Mouse (Mus musculus): Measurements from ENCODE around the gene P2rx3. TPM values are rescaled to one million over a fixed set of nuclear protein-coding genes. Genes with fewer than 3 reads are reported as not detected.
A peak's percentile ranks its signal among the peaks of the same experiment; 100 is the strongest.

P2rx3 gene
- total and polyA plus RNA-seq, 3 experiments: 0.05 to 0.60 TPM; not detected in 1

DNA sequence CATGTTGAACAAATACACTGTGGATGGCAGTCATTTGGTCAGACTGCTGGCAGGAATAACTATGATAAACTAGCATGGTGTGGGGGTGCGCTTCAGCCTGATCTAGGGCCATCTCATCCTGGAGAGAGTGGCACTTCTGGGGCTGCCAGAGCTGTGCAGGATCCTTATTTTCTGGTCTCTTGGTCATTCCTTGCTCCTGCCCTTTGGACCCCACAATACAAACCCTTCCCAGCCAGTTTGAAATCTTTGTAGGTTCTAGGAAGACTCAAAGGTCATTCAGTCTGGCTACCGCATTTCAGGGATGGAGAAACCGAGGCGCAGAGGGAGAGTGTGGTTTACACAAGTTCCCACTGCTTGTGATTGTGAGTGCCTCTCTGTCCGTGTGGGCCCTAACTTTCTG is 29.7 kb upstream of the P2rx3 start:
- DNase-seq (ENCODE audit: low spot score) (no peak), ATAC-seq (ENCODE audit: extremely low read depth, insufficient number of reproducible peaks, low FRiP score, poor library complexity, severe bottlenecking) (no peak)
- Histone ChIP-seq H3K36me3 (replicated peaks) (peaks cover 2% of the 10 kb centered on the region), H3K4me3 (ENCODE audit: low read depth, low read length) (no peak overlapping the region), H3K4me1 (ENCODE audit: insufficient read depth, low read depth, low read length) (no peaks in the 10 kb centered on the region), H3K27me3 (ENCODE audit: insufficient read depth, low read length) (peaks cover 19% of the 10 kb centered on the region), H3K9me3 (replicated peaks) (no peaks in the 10 kb centered on the region)
- TF ChIP-seq GATA2 (IDR thresholded peaks at IDR 0.05; ENCODE audit: borderline replicate concordance, low read depth, low read length) (no peak), TAL1 (conservative IDR thresholded peaks at IDR 0.05; ENCODE audit: low read depth, low read length) (no peak), CTCF (IDR thresholded peaks at IDR 0.05; ENCODE audit: low read depth, low read length) (no peak), POLR2AphosphoS5 (IDR thresholded peaks at IDR 0.05; ENCODE audit: insufficient replicate concordance, low read depth, low read length) (no peak), GATA1 (IDR thresholded peaks at IDR 0.05; ENCODE audit: borderline replicate concordance, low read length) (no peak)

DNA sequence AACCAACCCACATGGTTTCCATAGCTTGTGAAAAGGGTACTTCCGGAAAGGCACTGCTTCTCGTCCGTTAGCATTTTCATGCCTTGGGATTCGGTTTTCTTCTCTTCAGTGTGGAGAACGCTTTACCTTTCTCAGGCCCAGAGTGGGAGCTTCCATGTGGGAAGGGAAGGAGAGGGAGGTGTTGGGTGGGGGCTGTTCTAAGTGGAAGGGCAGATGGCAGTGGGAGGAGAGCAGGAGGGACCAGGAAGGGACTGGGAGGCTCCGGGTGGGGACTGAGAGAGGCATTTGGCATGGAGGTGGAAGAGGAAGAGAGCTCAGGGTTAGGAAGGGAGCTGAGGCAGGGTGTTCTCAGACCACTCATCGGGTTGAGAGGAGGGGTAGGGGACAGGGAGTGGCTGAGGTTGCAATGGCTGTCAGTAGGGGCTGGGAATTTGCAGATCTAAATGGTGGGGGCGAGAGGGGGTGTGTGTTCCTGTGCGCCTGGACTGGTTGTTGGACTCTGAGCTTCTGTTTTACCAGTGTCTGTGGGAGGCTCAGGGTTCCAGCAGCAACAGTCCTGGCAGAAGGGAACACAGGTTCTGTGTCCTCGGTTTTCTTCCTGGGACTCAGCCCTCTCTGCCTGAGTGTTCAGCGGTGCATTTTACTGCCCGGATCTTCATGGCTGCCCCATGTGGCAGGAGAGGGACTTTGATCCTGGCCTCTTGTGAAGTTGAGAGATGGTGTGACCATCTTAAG is 28.0 kb upstream of the P2rx3 start:
- ATAC-seq (ENCODE audit: extremely low read depth, insufficient number of reproducible peaks, low FRiP score, poor library complexity, severe bottlenecking) (no peak), DNase-seq (ENCODE audit: low spot score) (no peak)
- no peak overlapping the region for H3K4me3 ChIP-seq (ENCODE audit: low read depth, low read length)
- TF ChIP-seq GATA2 (IDR thresholded peaks at IDR 0.05; ENCODE audit: borderline replicate concordance, low read depth, low read length) (no peak), TAL1 (conservative IDR thresholded peaks at IDR 0.05; ENCODE audit: low read depth, low read length) (no peak), CTCF (IDR thresholded peaks at IDR 0.05; ENCODE audit: low read depth, low read length) (no peak), GATA1 (IDR thresholded peaks at IDR 0.05; ENCODE audit: borderline replicate concordance, low read length) (no peak), POLR2AphosphoS5 (IDR thresholded peaks at IDR 0.05; ENCODE audit: insufficient replicate concordance, low read depth, low read length) (no peak)
- H3K4me1 ChIP-seq (ENCODE audit: insufficient read depth, low read depth, low read length): 0 out of 2 replicates have a peak, but pooled peaks cover 3% of the 10 kb centered on the region
- H3K27me3 ChIP-seq (ENCODE audit: insufficient read depth, low read length): peaks cover 16% of the 10 kb centered on the region
- peaks cover 2% of the 10 kb centered on the region for H3K36me3 ChIP-seq (replicated peaks)
- H3K9me3 ChIP-seq (replicated peaks): no peaks in the 10 kb centered on the region

DNA sequence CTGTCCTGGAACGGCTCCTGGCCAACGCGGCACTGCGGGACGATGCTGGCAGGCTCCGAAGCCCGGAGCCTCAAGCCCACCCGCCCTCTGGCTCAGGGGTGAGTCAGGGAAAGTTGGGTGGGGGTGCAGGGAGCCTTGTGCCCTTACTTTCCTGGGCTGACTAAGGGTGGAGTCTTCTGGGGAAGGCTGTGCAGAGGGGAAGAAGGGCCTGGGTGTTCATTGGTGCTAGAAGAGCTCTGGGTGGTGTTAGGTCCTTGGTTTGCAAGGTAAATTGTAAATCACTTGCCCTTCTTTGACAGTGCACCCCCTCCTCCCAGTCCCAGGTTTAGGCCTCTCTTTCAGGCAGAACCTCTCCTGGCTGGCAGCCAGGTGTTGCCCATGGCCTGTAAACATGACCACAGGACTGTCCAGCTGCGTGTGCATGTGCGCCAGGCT is 23.9 kb upstream of the P2rx3 start:
- TF ChIP-seq GATA1 (IDR thresholded peaks at IDR 0.05; ENCODE audit: borderline replicate concordance, low read length) (no peak), GATA2 (IDR thresholded peaks at IDR 0.05; ENCODE audit: borderline replicate concordance, low read depth, low read length) (no peak)
- H3K9me3 ChIP-seq (replicated peaks): no peaks in the 10 kb centered on the region
- 0 out of 2 replicates have a peak, but pooled peaks cover 3% of the 10 kb centered on the region for H3K4me1 ChIP-seq (ENCODE audit: insufficient read depth, low read depth, low read length)
- H3K36me3 ChIP-seq (replicated peaks): peaks cover 20% of the 10 kb centered on the region
- H3K27me3 ChIP-seq (ENCODE audit: insufficient read depth, low read length): peaks cover 13% of the 10 kb centered on the region; the same call in 1 of the 2 replicates
- DNase-seq (ENCODE audit: low spot score) (no peak), ATAC-seq (ENCODE audit: extremely low read depth, insufficient number of reproducible peaks, low FRiP score, poor library complexity, severe bottlenecking) (no peak)
- H3K4me3 ChIP-seq (ENCODE audit: low read depth, low read length): no peak overlapping the region; the same call in 1 of the 2 replicates

DNA sequence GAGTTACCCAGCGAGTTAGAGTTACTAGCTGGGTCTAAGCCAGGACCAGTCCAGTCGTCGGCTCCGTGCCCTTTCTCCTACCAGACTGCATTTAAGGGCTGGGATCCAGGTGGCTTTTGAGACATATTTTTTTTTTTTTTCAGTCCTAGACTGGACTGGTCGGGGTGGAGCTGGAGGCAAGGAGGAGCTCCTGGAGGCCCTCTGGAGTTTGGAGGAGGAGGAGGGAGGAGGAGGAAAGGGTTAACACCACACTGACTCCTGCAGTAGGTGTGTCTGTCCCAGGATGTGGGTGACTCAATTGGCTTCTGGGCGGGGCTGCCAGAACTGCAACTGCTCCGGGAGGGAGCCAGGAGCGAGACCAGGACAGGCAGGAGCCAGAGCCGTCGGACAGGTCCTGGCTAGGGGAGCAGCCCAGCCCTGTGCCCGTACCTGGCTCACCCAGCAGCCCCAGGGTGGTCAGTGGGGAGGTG is 23.4 kb upstream of the P2rx3 start:
- 0 out of 2 replicates have a peak, but pooled peaks have one; percentile 32 for ATAC-seq (ENCODE audit: extremely low read depth, insufficient number of reproducible peaks, low FRiP score, poor library complexity, severe bottlenecking)
- peaks cover 20% of the 10 kb centered on the region for H3K36me3 ChIP-seq (replicated peaks)
- H3K27me3 ChIP-seq (ENCODE audit: insufficient read depth, low read length): peaks cover 16% of the 10 kb centered on the region; the same call in 1 of the 2 replicates
- no peak for DNase-seq (ENCODE audit: low spot score)
- 0 out of 2 replicates have a peak, but pooled peaks cover 3% of the 10 kb centered on the region for H3K4me1 ChIP-seq (ENCODE audit: insufficient read depth, low read depth, low read length)
- H3K9me3 ChIP-seq (replicated peaks): no peaks in the 10 kb centered on the region
- no peak overlapping the region; the same call in 1 of the 2 replicates for H3K4me3 ChIP-seq (ENCODE audit: low read depth, low read length)
- TF ChIP-seq TAL1 (conservative IDR thresholded peaks at IDR 0.05; ENCODE audit: low read depth, low read length) (no peak), CTCF (IDR thresholded peaks at IDR 0.05; ENCODE audit: low read depth, low read length) (no peak), POLR2AphosphoS5 (IDR thresholded peaks at IDR 0.05; ENCODE audit: insufficient replicate concordance, low read depth, low read length) (no peak), GATA1 (IDR thresholded peaks at IDR 0.05; ENCODE audit: borderline replicate concordance, low read length) (no peak), GATA2 (IDR thresholded peaks at IDR 0.05; ENCODE audit: borderline replicate concordance, low read depth, low read length) (no peak)

DNA sequence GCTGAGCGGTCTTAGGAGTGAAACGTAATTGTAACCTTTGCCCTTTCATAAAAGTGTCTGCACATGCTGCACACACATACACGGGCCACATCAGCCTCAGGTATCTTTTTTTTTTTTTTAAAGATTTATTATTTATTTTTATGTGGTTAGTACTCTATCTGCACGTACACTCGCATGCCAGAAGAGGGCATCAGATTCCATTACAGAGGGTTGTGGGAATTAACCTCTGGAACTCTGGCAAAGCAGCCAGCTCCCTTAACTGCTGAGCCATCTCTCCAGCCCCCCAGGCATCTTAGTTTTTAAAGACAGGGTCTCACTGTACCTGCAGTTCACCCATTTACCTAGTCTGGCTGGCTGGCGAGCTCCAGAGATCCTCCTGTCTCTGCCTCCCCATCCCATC is 22.4 kb upstream of the P2rx3 start:
- DNase-seq (ENCODE audit: low spot score) (no peak), ATAC-seq (ENCODE audit: extremely low read depth, insufficient number of reproducible peaks, low FRiP score, poor library complexity, severe bottlenecking) (no peak)
- Histone ChIP-seq H3K4me3 (ENCODE audit: low read depth, low read length) (no peak overlapping the region), H3K4me1 (ENCODE audit: insufficient read depth, low read depth, low read length) (0 out of 2 replicates have a peak, but pooled peaks cover 3% of the 10 kb centered on the region), H3K27me3 (ENCODE audit: insufficient read depth, low read length) (peaks cover 16% of the 10 kb centered on the region; the same call in 1 of the 2 replicates), H3K36me3 (replicated peaks) (peaks cover 20% of the 10 kb centered on the region), H3K9me3 (replicated peaks) (no peaks in the 10 kb centered on the region)
- TF ChIP-seq CTCF (IDR thresholded peaks at IDR 0.05; ENCODE audit: low read depth, low read length) (no peak), GATA1 (IDR thresholded peaks at IDR 0.05; ENCODE audit: borderline replicate concordance, low read length) (no peak), TAL1 (conservative IDR thresholded peaks at IDR 0.05; ENCODE audit: low read depth, low read length) (no peak), GATA2 (IDR thresholded peaks at IDR 0.05; ENCODE audit: borderline replicate concordance, low read depth, low read length) (no peak), POLR2AphosphoS5 (IDR thresholded peaks at IDR 0.05; ENCODE audit: insufficient replicate concordance, low read depth, low read length) (no peak)

DNA sequence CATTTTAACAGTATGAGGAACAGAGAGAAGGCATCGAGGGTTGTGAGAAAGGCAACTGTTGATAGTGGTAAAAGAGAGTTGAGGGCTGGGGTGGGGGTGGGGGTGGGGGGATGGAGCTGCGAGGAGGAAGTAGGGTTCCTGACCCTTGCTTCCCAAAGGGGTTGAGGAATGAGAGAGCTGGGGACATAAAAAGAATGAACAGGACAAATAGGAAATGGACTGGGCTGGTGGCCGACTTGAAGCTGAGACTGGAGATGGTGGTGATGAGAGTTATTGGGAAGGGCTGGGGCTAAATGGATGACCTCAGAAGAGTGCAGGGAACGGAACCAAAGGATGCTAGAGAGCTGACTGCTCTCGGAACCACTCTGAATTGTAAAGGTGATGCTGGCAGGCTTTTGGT is 19.4 kb upstream of the P2rx3 start:
- ATAC-seq (ENCODE audit: extremely low read depth, insufficient number of reproducible peaks, low FRiP score, poor library complexity, severe bottlenecking) (no peak), DNase-seq (ENCODE audit: low spot score) (no peak)
- H3K4me1 ChIP-seq (ENCODE audit: insufficient read depth, low read depth, low read length): peaks cover 7% of the 10 kb centered on the region; the same call in 1 of the 2 replicates
- TF ChIP-seq CTCF (IDR thresholded peaks at IDR 0.05; ENCODE audit: low read depth, low read length) (no peak), GATA1 (IDR thresholded peaks at IDR 0.05; ENCODE audit: borderline replicate concordance, low read length) (no peak), TAL1 (conservative IDR thresholded peaks at IDR 0.05; ENCODE audit: low read depth, low read length) (no peak), GATA2 (IDR thresholded peaks at IDR 0.05; ENCODE audit: borderline replicate concordance, low read depth, low read length) (no peak), POLR2AphosphoS5 (IDR thresholded peaks at IDR 0.05; ENCODE audit: insufficient replicate concordance, low read depth, low read length) (no peak)
- peaks cover 29% of the 10 kb centered on the region for H3K36me3 ChIP-seq (replicated peaks)
- peaks cover 13% of the 10 kb centered on the region; the same call in 1 of the 2 replicates for H3K27me3 ChIP-seq (ENCODE audit: insufficient read depth, low read length)
- no peaks in the 10 kb centered on the region for H3K9me3 ChIP-seq (replicated peaks)
- no peak overlapping the region for H3K4me3 ChIP-seq (ENCODE audit: low read depth, low read length)
